Mouse (Mus musculus) hindbrain, embryonic 12.5 days (tissue): ENCODE data around the gene Csnk2b. TPM values are rescaled to one million over a fixed set of nuclear protein-coding genes. Genes with fewer than 3 reads are reported as not detected.
A peak's percentile ranks its signal among the peaks of the same experiment; 100 is the strongest.
"Not testable (repeated sequence)": the region's sequence is repeated elsewhere in the genome, so short reads cannot be mapped to it uniquely, and the experiment has no call there.

ENCODE experiments used
- ATAC-seq: fragments of 200-750 bp; cut with Nextera tagmentation; 2 replicates; pipeline ENCODE4 v1.8.0; 2017; ENCODE audit warnings: moderate TSS enrichment; ENCODE audit not compliant: low FRiP score
- H3K27ac ChIP-seq: fragments of 300-500 bp; sonication (generic); 2 replicates; pipeline ENCODE4 v1.5.1; 2016; ENCODE audit warnings: mild to moderate bottlenecking
- H3K27me3 ChIP-seq: fragments of 300-500 bp; sonication (generic); 2 replicates; pipeline ENCODE4 v1.6.1; 2016; ENCODE audit warnings: mild to moderate bottlenecking
- H3K36me3 ChIP-seq: fragments of 300-500 bp; sonication (generic); 2 replicates; pipeline ENCODE4 v1.6.1; 2016; ENCODE audit warnings: mild to moderate bottlenecking
- H3K4me1 ChIP-seq: fragments of 300-500 bp; sonication (generic); 2 replicates; pipeline ENCODE4 v1.6.1; 2016
- H3K4me2 ChIP-seq: fragments of 300-500 bp; sonication (generic); replicated peaks from 2 replicates; pipeline ENCODE4 v1.6.1; 2016; ENCODE audit warnings: mild to moderate bottlenecking
- H3K4me3 ChIP-seq: fragments of 300-500 bp; sonication (generic); 2 replicates; pipeline ENCODE4 v1.5.1; 2016; ENCODE audit warnings: mild to moderate bottlenecking
- H3K9ac ChIP-seq: fragments of 300-500 bp; sonication (generic); 2 replicates; pipeline ENCODE4 v1.6.1; 2016; ENCODE audit warnings: mild to moderate bottlenecking, moderate library complexity
- H3K9me3 ChIP-seq: fragments of 300-500 bp; sonication (generic); replicated peaks from 2 replicates; pipeline ENCODE4 v1.6.1; 2016; ENCODE audit warnings: mild to moderate bottlenecking
- WGBS: fragments of 180-500 bp; shearing (Covaris S2); methylation state at CpG from one replicate; pipeline ENCODE4 v1.1.7; 2016; 5-methylcytosine and 5-hydroxymethylcytosine counted together
- polyA plus RNA-seq: library from polyadenylated mRNA; unstranded; fragments of >200 nt; fragmentation: Nextera tagmentation; extraction: Ambion mirVana; gene quantifications from 2 replicates; pipeline ENCODE4 v1.2.1, GENCODE M21; 2016

Csnk2b gene
- polyA plus RNA-seq, 1 experiment from 2014 or later = 276 TPM

- peak overlapping the region; percentile 81; the same call in 1 of the 2 replicates for H3K9ac ChIP-seq
Observed at GRCm38 (mm10) chr17:35127017-35127416, 5.2 kb upstream of the Csnk2b start.

GRCm38 (mm10) chr17:35126206-35126611 lies 4.4 kb upstream of the Csnk2b start, which contains the start of gene D17H6S53E:
TSS of gene D17H6S53E (plus strand) at chr17:35126373.
- Histone ChIP-seq H3K36me3 (peaks cover 22% of the 10 kb centered on the region; the same call in 1 of the 2 replicates), H3K4me1 (peaks cover 36% of the 10 kb centered on the region), H3K4me3 (peak within 1 kb of the TSS; percentile 56), H3K27me3 (no peaks in the 10 kb centered on the region), H3K9me3 (no peaks in the 10 kb centered on the region), H3K9ac (peak within 1 kb of the TSS; percentile 81), H3K4me2 (peak within 1 kb of the TSS; percentile 62), H3K27ac (peak within 1 kb of the TSS; percentile 49)
- under 1% methylated on average over 36 of the region's 36 CpGs for WGBS
- peak; percentile 39; the same call in 1 of the 2 replicates for ATAC-seq

More at GRCm38 (mm10) chr17:35127017-35127416, 5.2 kb upstream of the Csnk2b start:
- H3K4me2 ChIP-seq = peak overlapping the region; percentile 62
- peak overlapping the region; percentile 56 for H3K4me3 ChIP-seq
- no peaks in the 10 kb centered on the region for H3K9me3 ChIP-seq
- ATAC-seq = no peak
- peaks cover 22% of the 10 kb centered on the region; the same call in 1 of the 2 replicates for H3K36me3 ChIP-seq
- 71% methylated on average over 13 of the region's 13 CpGs for WGBS
- no peaks in the 10 kb centered on the region for H3K27me3 ChIP-seq
- H3K4me1 ChIP-seq = peaks cover 36% of the 10 kb centered on the region
- no peak overlapping the region for H3K27ac ChIP-seq

GRCm38 (mm10) chr17:35125578-35125977 lies 3.7 kb upstream of the Csnk2b start:
- no peak for ATAC-seq
- H3K27ac ChIP-seq = no peak overlapping the region
- no peaks in the 10 kb centered on the region for H3K9me3 ChIP-seq
- peaks cover 22% of the 10 kb centered on the region; the same call in 1 of the 2 replicates for H3K36me3 ChIP-seq
- peak overlapping the region; percentile 62 for H3K4me2 ChIP-seq
- peak overlapping the region; percentile 81; the same call in 1 of the 2 replicates for H3K9ac ChIP-seq
- no peaks in the 10 kb centered on the region for H3K27me3 ChIP-seq
- WGBS = 32% methylated on average over 6 of the region's 6 CpGs
- H3K4me3 ChIP-seq = peak overlapping the region; percentile 56
- H3K4me1 ChIP-seq = peaks cover 37% of the 10 kb centered on the region

- no peaks in the 10 kb centered on the region for H3K27me3 ChIP-seq
- peaks cover 22% of the 10 kb centered on the region; the same call in 1 of the 2 replicates for H3K36me3 ChIP-seq
- 95% methylated on average over 1 of the region's 1 CpGs for WGBS
- no peaks in the 10 kb centered on the region for H3K9me3 ChIP-seq
- H3K4me1 ChIP-seq = peaks cover 42% of the 10 kb centered on the region
- no peak overlapping the region for H3K9ac ChIP-seq
- H3K27ac ChIP-seq = no peak overlapping the region
- no peak overlapping the region for H3K4me2 ChIP-seq
- ATAC-seq = no peak
- no peak overlapping the region for H3K4me3 ChIP-seq
Observed at GRCm38 (mm10) chr17:35125081-35125480, 3.2 kb upstream of the Csnk2b start.

GRCm38 (mm10) chr17:35124261-35124896 lies 2.5 kb upstream of the Csnk2b start:
- H3K9me3 ChIP-seq, H3K4me3 ChIP-seq, H3K27me3 ChIP-seq, H3K27ac ChIP-seq, H3K9ac ChIP-seq, H3K4me2 ChIP-seq, ATAC-seq: not testable (repeated sequence)
- WGBS = 90% methylated on average over 12 of the region's 12 CpGs
- peaks cover 22% of the 10 kb centered on the region; the same call in 1 of the 2 replicates for H3K36me3 ChIP-seq
- H3K4me1 ChIP-seq = peaks cover 47% of the 10 kb centered on the region

GRCm38 (mm10) chr17:35123287-35123686 lies 1.4 kb upstream of the Csnk2b start:
- peaks cover 27% of the 10 kb centered on the region for H3K36me3 ChIP-seq
- H3K4me1 ChIP-seq = peaks cover 40% of the 10 kb centered on the region
- not testable (repeated sequence) for H3K27ac ChIP-seq, H3K4me2 ChIP-seq, H3K9me3 ChIP-seq, H3K27me3 ChIP-seq, H3K9ac ChIP-seq, ATAC-seq, H3K4me3 ChIP-seq
- WGBS = 92% methylated on average over 9 of the region's 9 CpGs

- under 1% methylated on average over 50 of the region's 50 CpGs for WGBS
- Histone ChIP-seq H3K4me1 (peaks cover 25% of the 10 kb centered on the region), H3K9me3 (no peaks in the 10 kb centered on the region), H3K4me3 (peak within 1 kb of the TSS; percentile 74), H3K4me2 (peak within 1 kb of the TSS; percentile 97), H3K9ac (peak within 1 kb of the TSS; percentile 88), H3K27ac (peak within 1 kb of the TSS; percentile 91), H3K27me3 (no peaks in the 10 kb centered on the region), H3K36me3 (peaks cover 38% of the 10 kb centered on the region)
- ATAC-seq = peak; percentile 94
Observed at GRCm38 (mm10) chr17:35121143-35121799, 582 bp downstream of the Csnk2b start, which contains the start of gene Gpank1. TSS of gene Gpank1 (plus strand) at chr17:35121455.

GRCm38 (mm10) chr17:35120745-35121142 lies 1.1 kb downstream of the Csnk2b start:
- peak overlapping the region; percentile 64 for H3K27ac ChIP-seq
- ATAC-seq = no peak
- no peaks in the 10 kb centered on the region for H3K9me3 ChIP-seq
- under 1% methylated on average over 33 of the region's 33 CpGs for WGBS
- H3K4me1 ChIP-seq = peaks cover 22% of the 10 kb centered on the region
- H3K9ac ChIP-seq = peak overlapping the region; percentile 88
- H3K36me3 ChIP-seq = peaks cover 43% of the 10 kb centered on the region
- H3K4me3 ChIP-seq = peak overlapping the region; percentile 74
- no peaks in the 10 kb centered on the region for H3K27me3 ChIP-seq
- peak overlapping the region; percentile 97 for H3K4me2 ChIP-seq

GRCm38 (mm10) chr17:35115046-35116019 lies 6.5 kb downstream of the Csnk2b start, which contains the start of gene Ly6g5b:
TSS of gene Ly6g5b (minus strand) at chr17:35115428.
- H3K4me1 ChIP-seq = peaks cover 7% of the 10 kb centered on the region
- H3K9me3 ChIP-seq = no peaks in the 10 kb centered on the region
- no peaks in the 10 kb centered on the region for H3K27me3 ChIP-seq
- H3K4me3 ChIP-seq = no peak within 1 kb of the TSS
- peaks cover 47% of the 10 kb centered on the region for H3K36me3 ChIP-seq
- H3K4me2 ChIP-seq = no peak within 1 kb of the TSS
- WGBS = 86% methylated on average over 8 of the region's 8 CpGs
- H3K9ac ChIP-seq = no peak within 1 kb of the TSS
- no peak for ATAC-seq
- no peak within 1 kb of the TSS for H3K27ac ChIP-seq

GRCm38 (mm10) chr17:35111774-35112173 lies 10.1 kb downstream of the Csnk2b start:
- no peaks in the 10 kb centered on the region for H3K4me1 ChIP-seq
- H3K27ac ChIP-seq = no peak overlapping the region
- ATAC-seq = no peak
- no peaks in the 10 kb centered on the region for H3K9me3 ChIP-seq
- no peaks in the 10 kb centered on the region for H3K27me3 ChIP-seq
- peaks cover 26% of the 10 kb centered on the region for H3K36me3 ChIP-seq
- no peak overlapping the region for H3K4me3 ChIP-seq
- 67% methylated on average over 9 of the region's 9 CpGs for WGBS
- H3K4me2 ChIP-seq = no peak overlapping the region
- no peak overlapping the region for H3K9ac ChIP-seq

GRCm38 (mm10) chr17:35108097-35108496 lies 13.8 kb downstream of the Csnk2b start, which contains the start of gene Ly6g5c:
TSS of gene Ly6g5c (plus strand) at chr17:35108279.
- no peaks in the 10 kb centered on the region for H3K27me3 ChIP-seq
- H3K4me3 ChIP-seq = no peak within 1 kb of the TSS
- no peak for ATAC-seq
- peaks cover 9% of the 10 kb centered on the region for H3K36me3 ChIP-seq
- no peak within 1 kb of the TSS for H3K9ac ChIP-seq
- no peak within 1 kb of the TSS for H3K4me2 ChIP-seq
- H3K27ac ChIP-seq = no peak within 1 kb of the TSS
- no peaks in the 10 kb centered on the region for H3K9me3 ChIP-seq
- WGBS = 82% methylated on average over 6 of the region's 6 CpGs
- peaks cover 4% of the 10 kb centered on the region; the same call in 1 of the 2 replicates for H3K4me1 ChIP-seq
